Mouse (Mus musculus) heart, adult 2 months (tissue): Measurements from ENCODE around the gene Gm21915.

Experiments used
- CTCF ChIP-seq: fragments of 200-600 bp; IDR thresholded peaks from 2 replicates; pipeline ENCODE4 v1.8.1; 2022; ENCODE audit warnings: antibody characterized with exemption, mild to moderate bottlenecking, moderate library complexity
- EP300 ChIP-seq: fragments of 200-500 bp; IDR thresholded peaks from 2 replicates; pipeline ENCODE4 v1.6.1; 2011; ENCODE audit warnings: low read depth, low read length, control low read depth; ENCODE audit not compliant: insufficient read depth
- POLR2A ChIP-seq: fragments of 200-500 bp; IDR thresholded peaks from 2 replicates; pipeline ENCODE4 v1.6.1; 2011; ENCODE audit warnings: mild to moderate bottlenecking, low read depth, low read length, control low read depth; ENCODE audit not compliant: insufficient read depth

- no peak for TF ChIP-seq CTCF
- TF ChIP-seq EP300: no peak
- TF ChIP-seq POLR2A: no peak
These were observed at the start of gene Gm21915 for GRCm38 (mm10) chr9:40670313-40670712.
